Mouse (Mus musculus) cerebellum, adult 11 months (tissue): Measurements from ENCODE around the gene Ugcg.

ENCODE experiments used
- DNase-seq: peaks from one replicate; pipeline ENCODE4 v3.0.0; 2022

Ugcg gene

GRCm38 (mm10) chr4:59231266-59232055 is 42.4 kb downstream of the Ugcg start:
- DNase-seq, result no peak

- DNase-seq, result no peak
Observed at GRCm38 (mm10) chr4:59234014-59234413, 45.0 kb downstream of the Ugcg start.

GRCm38 (mm10) chr4:59234451-59235216 is 45.6 kb downstream of the Ugcg start:
- no peak for DNase-seq

GRCm38 (mm10) chr4:59236362-59236761 is 47.3 kb downstream of the Ugcg start:
- DNase-seq, result no peak

GRCm38 (mm10) chr4:59238641-59239311 is 49.7 kb downstream of the Ugcg start:
- DNase-seq, result no peak

GRCm38 (mm10) chr4:59239312-59239728 is 50.3 kb downstream of the Ugcg start:
- DNase-seq, result no peak

- no peak for DNase-seq
Observed at GRCm38 (mm10) chr4:59240160-59240559, 51.1 kb downstream of the Ugcg start.

- no peak for DNase-seq
Observed at GRCm38 (mm10) chr4:59241096-59241495, 52.0 kb downstream of the Ugcg start.

- DNase-seq, result no peak
Observed at GRCm38 (mm10) chr4:59242221-59242620, 53.2 kb downstream of the Ugcg start.

- no peak for DNase-seq
Observed at GRCm38 (mm10) chr4:59243802-59244493, 54.9 kb downstream of the Ugcg start.

- no peak for DNase-seq
Observed at GRCm38 (mm10) chr4:59244791-59245555, 55.9 kb downstream of the Ugcg start.

- no peak for DNase-seq
Observed at GRCm38 (mm10) chr4:59245776-59246175, 56.7 kb downstream of the Ugcg start.

- DNase-seq, result no peak
Observed at GRCm38 (mm10) chr4:59247545-59247944, 58.5 kb downstream of the Ugcg start.

- no peak for DNase-seq
Observed at GRCm38 (mm10) chr4:59248035-59248434, 59.0 kb downstream of the Ugcg start.

- DNase-seq, result no peak
Observed at GRCm38 (mm10) chr4:59252386-59253054, 63.5 kb downstream of the Ugcg start.

GRCm38 (mm10) chr4:59253055-59253434 is 64.0 kb downstream of the Ugcg start:
- no peak for DNase-seq

GRCm38 (mm10) chr4:59254397-59254796 is 65.3 kb downstream of the Ugcg start:
- no peak for DNase-seq

- DNase-seq, result no peak
Observed at GRCm38 (mm10) chr4:59255988-59256387, 66.9 kb downstream of the Ugcg start.

- DNase-seq, result no peak
Observed at GRCm38 (mm10) chr4:59257866-59258265, 68.8 kb downstream of the Ugcg start.

GRCm38 (mm10) chr4:59258771-59259170 is 69.7 kb downstream of the Ugcg start:
- no peak for DNase-seq

- DNase-seq, result no peak
Observed at GRCm38 (mm10) chr4:59259806-59260205, 70.7 kb downstream of the Ugcg start.
